Mouse (Mus musculus): ENCODE data around the gene Fam43b. TPM values are rescaled to one million over a fixed set of nuclear protein-coding genes. Genes with fewer than 3 reads are reported as not detected.

Gene Fam43b
- polyA plus RNA-seq, 1 experiment from 2014 or later: 9.1 TPM

Other genes starting within 250 kb of the Fam43b start
- 205 and 219 TPM in 2 replicates for gene Hp1bp3, start 180.2 kb downstream of the Fam43b start, polyA plus RNA-seq (2015; fragmentation: Nextera tagmentation; extraction: Ambion mirVana)
- gene Sh2d5, start 146.1 kb downstream of the Fam43b start, polyA plus RNA-seq (2015; fragmentation: Nextera tagmentation; extraction: Ambion mirVana): 17.0 and 17.4 TPM in 2 replicates
- 2.8 and 3.8 TPM in 2 replicates for gene Kif17, start 146.1 kb downstream of the Fam43b start, polyA plus RNA-seq (2015; fragmentation: Nextera tagmentation; extraction: Ambion mirVana)
- 203 and 212 TPM in 2 replicates for gene Ddost, start 91.8 kb downstream of the Fam43b start, polyA plus RNA-seq (2015; fragmentation: Nextera tagmentation; extraction: Ambion mirVana)
- 105 and 113 TPM in 2 replicates for gene Pink1, start 70.2 kb downstream of the Fam43b start, polyA plus RNA-seq (2015; fragmentation: Nextera tagmentation; extraction: Ambion mirVana)
- 4.4 and 4.6 TPM in 2 replicates for gene Cda, start 28.5 kb downstream of the Fam43b start, polyA plus RNA-seq (2015; fragmentation: Nextera tagmentation; extraction: Ambion mirVana)
- 18.5 and 21.5 TPM in 2 replicates for gene Mul1, start 38.1 kb upstream of the Fam43b start, polyA plus RNA-seq (2015; fragmentation: Nextera tagmentation; extraction: Ambion mirVana)
- gene Camk2n1, start 57.8 kb upstream of the Fam43b start, polyA plus RNA-seq (2015; fragmentation: Nextera tagmentation; extraction: Ambion mirVana): 14.8 and 15.7 TPM in 2 replicates
- 1.9 and 2.4 TPM in 2 replicates for gene Vwa5b1, start 239.4 kb upstream of the Fam43b start, polyA plus RNA-seq (2015; fragmentation: Nextera tagmentation; extraction: Ambion mirVana)

All from midbrain, embryonic 15.5 days (tissue).